8 mouse cellular contexts compared by ENCODE assay signal in genomic region chr2:25579737-25580460, GRCm38 (mm10). TPM values are rescaled to one million over a fixed set of nuclear protein-coding genes. Genes with fewer than 3 reads are reported as not detected.
DNase-seq lines count a peak whose midpoint lies in the region; ATAC-seq and TF ChIP-seq lines count a peak whose summit lies in the region.

No protein-coding gene starts in this region.

- peak overlapping the region; percentile 40 for H3K4me3 ChIP-seq in heart, embryonic 13.5 days
- H3K4me3 ChIP-seq in forebrain, postnatal 0 days (ENCODE audit: low read depth, low read length), result 0 out of 2 replicates have a peak overlapping the region, but pooled peaks have one; percentile 9

- peaks cover 67% of the 10 kb centered on the region for H3K4me1 ChIP-seq in heart, embryonic 13.5 days
- H3K4me1 ChIP-seq in forebrain, postnatal 0 days (ENCODE audit: insufficient read depth), result peaks cover 24% of the 10 kb centered on the region

- DNase-seq in heart, adult 18-20 months, result no peak
- DNase-seq in cerebellum, adult 11-12 months, result peak; percentile 84
- DNase-seq in forebrain, postnatal 0 days, result peak; percentile 70
- peak; percentile 67 for DNase-seq in kidney, postnatal 14 days
- peak; percentile 60 for DNase-seq in lung, postnatal 14 days
- peak; percentile 20 to 67 for DNase-seq in spleen, adult 18-20 months

- ATAC-seq in heart, embryonic 13.5 days (ENCODE audit: extremely low read depth, insufficient number of reproducible peaks, low FRiP score, low TSS enrichment), result no peak
- ATAC-seq in forebrain, postnatal 0 days, result no peak
- no peak for ATAC-seq in granulocyte monocyte progenitor cell, adult 5-6 weeks (replicated peaks; ENCODE audit: poor library complexity, severe bottlenecking)

- peak overlapping the region; percentile 9; the same call in 1 of the 2 replicates for H3K9ac ChIP-seq in heart, embryonic 13.5 days
- H3K9ac ChIP-seq in forebrain, postnatal 0 days, result 0 out of 2 replicates have a peak overlapping the region, but pooled peaks have one; percentile 6

- peaks cover 22% of the 10 kb centered on the region for H3K36me3 ChIP-seq in heart, embryonic 13.5 days
- H3K36me3 ChIP-seq in forebrain, postnatal 0 days (ENCODE audit: insufficient read depth), result peaks cover 40% of the 10 kb centered on the region

- no peak overlapping the region for H3K27ac ChIP-seq in heart, embryonic 13.5 days (replicated peaks)
- H3K27ac ChIP-seq in forebrain, postnatal 0 days (ENCODE audit: low read depth, low read length), result no peak overlapping the region

- no peaks in the 10 kb centered on the region for H3K9me3 ChIP-seq in heart, embryonic 13.5 days
- no peaks in the 10 kb centered on the region for H3K9me3 ChIP-seq in forebrain, postnatal 0 days (ENCODE audit: low read length)

- peaks cover 58% of the 10 kb centered on the region for H3K27me3 ChIP-seq in heart, embryonic 13.5 days (replicated peaks)
- peaks cover 40% of the 10 kb centered on the region for H3K27me3 ChIP-seq in forebrain, postnatal 0 days (ENCODE audit: insufficient read depth, low read length)

- peak; percentile 71 for TF ChIP-seq CTCF in forebrain, postnatal 0 days (IDR thresholded peaks at IDR 0.05; ENCODE audit: low read depth)

- WGBS in heart, embryonic 13.5 days, result 7% methylated on average over 27 of the region's 27 CpGs
- 13% methylated on average over 27 of the region's 27 CpGs for WGBS in forebrain, postnatal 0 days

- peak overlapping the region; percentile 59 for H3K4me2 ChIP-seq in heart, embryonic 13.5 days
- H3K4me2 ChIP-seq in forebrain, postnatal 0 days (ENCODE audit: low read depth), result peak overlapping the region; percentile 1

RNA-seq across cellular contexts. Expression of gene Ajm1, which starts 1.7 kb away (rescaled TPM):
- 0.14 and 0.27 TPM in 2 replicates for polyA plus RNA-seq in heart, embryonic 13.5 days (2015; fragmentation: Nextera tagmentation; extraction: Ambion mirVana)
- under 1 TPM; 0.10 to 0.46 TPM for total RNA-seq in heart, adult 18-20 months (2021)
- 13.5 and 16.0 TPM in 2 replicates for total RNA-seq in forebrain, postnatal 0 days (2014; rRNA removed)
- polyA plus RNA-seq in forebrain, postnatal 0 days (2015; fragmentation: Nextera tagmentation; extraction: Ambion mirVana), result 11.3 and 13.7 TPM in 2 replicates
- not detected in 2 replicates for total RNA-seq in granulocyte monocyte progenitor cell, adult 5-6 weeks (2014; fragmentation: Nextera tagmentation)
- 0.39 TPM in 1 of 2 replicates, not detected in the other for total RNA-seq in granulocyte monocyte progenitor cell, adult 5-6 weeks (2017)

RNA-seq across cellular contexts. Expression of gene Phpt1, which starts 4.9 kb away (rescaled TPM):
- polyA plus RNA-seq in heart, embryonic 13.5 days (2015; fragmentation: Nextera tagmentation; extraction: Ambion mirVana), result 177 and 199 TPM in 2 replicates
- total RNA-seq in heart, adult 18-20 months (2021), result 10 to 100 TPM; 55.9 to 72.5 TPM
- 33.7 and 43.2 TPM in 2 replicates for total RNA-seq in forebrain, postnatal 0 days (2014; rRNA removed)
- 171 and 185 TPM in 2 replicates for polyA plus RNA-seq in forebrain, postnatal 0 days (2015; fragmentation: Nextera tagmentation; extraction: Ambion mirVana)
- 62.5 and 89.4 TPM in 2 replicates for total RNA-seq in granulocyte monocyte progenitor cell, adult 5-6 weeks (2014; fragmentation: Nextera tagmentation)
- total RNA-seq in granulocyte monocyte progenitor cell, adult 5-6 weeks (2017), result 5.9 and 46.2 TPM in 2 replicates

RNA-seq across cellular contexts. Expression of gene Mamdc4, which starts 5.3 kb away (rescaled TPM):
- polyA plus RNA-seq in heart, embryonic 13.5 days (2015; fragmentation: Nextera tagmentation; extraction: Ambion mirVana), result 4.6 and 7.3 TPM in 2 replicates
- 1 to 10 TPM in 1 of 2 experiments, under 1 TPM in 1; 0.55 to 1.4 TPM for total RNA-seq in heart, adult 18-20 months (2021)
- 1.0 and 9.0 TPM in 2 replicates for total RNA-seq in forebrain, postnatal 0 days (2014; rRNA removed)
- 0.21 and 0.26 TPM in 2 replicates for polyA plus RNA-seq in forebrain, postnatal 0 days (2015; fragmentation: Nextera tagmentation; extraction: Ambion mirVana)
- 1.5 and 3.4 TPM in 2 replicates for total RNA-seq in granulocyte monocyte progenitor cell, adult 5-6 weeks (2014; fragmentation: Nextera tagmentation)
- total RNA-seq in granulocyte monocyte progenitor cell, adult 5-6 weeks (2017), result 1.2 and 66.7 TPM in 2 replicates

RNA-seq across cellular contexts. Expression of gene Edf1, which starts 22.3 kb away (rescaled TPM):
- polyA plus RNA-seq in heart, embryonic 13.5 days (2015; fragmentation: Nextera tagmentation; extraction: Ambion mirVana), result 277 and 302 TPM in 2 replicates
- total RNA-seq in heart, adult 18-20 months (2021), result 100 to 1,000 TPM; 223 to 241 TPM
- 151 and 174 TPM in 2 replicates for total RNA-seq in forebrain, postnatal 0 days (2014; rRNA removed)
- polyA plus RNA-seq in forebrain, postnatal 0 days (2015; fragmentation: Nextera tagmentation; extraction: Ambion mirVana), result 368 and 392 TPM in 2 replicates
- total RNA-seq in granulocyte monocyte progenitor cell, adult 5-6 weeks (2014; fragmentation: Nextera tagmentation), result 134 and 171 TPM in 2 replicates
- 96.1 and 107 TPM in 2 replicates for total RNA-seq in granulocyte monocyte progenitor cell, adult 5-6 weeks (2017)

RNA-seq across cellular contexts. Expression of gene Rabl6, which starts 28.4 kb away (rescaled TPM):
- 42.9 and 47.6 TPM in 2 replicates for polyA plus RNA-seq in heart, embryonic 13.5 days (2015; fragmentation: Nextera tagmentation; extraction: Ambion mirVana)
- 10 to 100 TPM; 63.5 to 63.8 TPM for total RNA-seq in heart, adult 18-20 months (2021)
- total RNA-seq in forebrain, postnatal 0 days (2014; rRNA removed), result 68.2 and 79.3 TPM in 2 replicates
- polyA plus RNA-seq in forebrain, postnatal 0 days (2015; fragmentation: Nextera tagmentation; extraction: Ambion mirVana), result 51.8 and 54.9 TPM in 2 replicates
- 63.1 and 75.4 TPM in 2 replicates for total RNA-seq in granulocyte monocyte progenitor cell, adult 5-6 weeks (2014; fragmentation: Nextera tagmentation)
- 61.3 and 71.0 TPM in 2 replicates for total RNA-seq in granulocyte monocyte progenitor cell, adult 5-6 weeks (2017)

Comparison
In these comparisons a context has a peak if more than half of its experiments do, and no peak if none do; other contexts are left out.
1. DNase-seq: peak in cerebellum, adult 11-12 months (single experiment), forebrain, postnatal 0 days (single experiment), kidney, postnatal 14 days (single experiment), lung, postnatal 14 days (single experiment) and spleen, adult 18-20 months (2 of 2); none in heart, adult 18-20 months (0 of 2).